Mouse (Mus musculus) T-cell, adult 2 months (primary cell): Measurements from ENCODE around the gene Cd33.

Source experiments
- DNase-seq: peaks from one replicate; pipeline ENCODE4 v3.0.0; 2022; ENCODE audit warnings: low spot score

The Cd33 gene

DNA sequence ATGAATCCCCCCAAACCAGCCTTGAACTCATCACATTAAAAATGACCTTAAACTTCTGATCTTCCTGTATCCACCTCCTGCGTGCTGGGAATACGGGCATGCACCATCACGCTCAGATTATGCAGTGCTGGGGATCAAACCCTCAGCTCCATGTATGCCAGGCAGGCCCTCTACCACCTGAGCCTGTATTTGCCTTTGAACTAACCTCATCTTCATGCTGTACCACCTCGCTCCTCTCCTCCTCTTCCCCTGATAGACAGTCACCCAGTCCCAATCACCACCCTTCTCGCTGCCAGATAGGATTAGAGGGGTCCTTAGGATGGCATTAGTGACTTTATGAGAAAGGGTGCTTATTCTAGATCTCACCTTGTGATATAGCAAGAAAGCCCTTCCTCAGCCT, 29.2 kb downstream of the Cd33 start:
- no peak for DNase-seq

DNA sequence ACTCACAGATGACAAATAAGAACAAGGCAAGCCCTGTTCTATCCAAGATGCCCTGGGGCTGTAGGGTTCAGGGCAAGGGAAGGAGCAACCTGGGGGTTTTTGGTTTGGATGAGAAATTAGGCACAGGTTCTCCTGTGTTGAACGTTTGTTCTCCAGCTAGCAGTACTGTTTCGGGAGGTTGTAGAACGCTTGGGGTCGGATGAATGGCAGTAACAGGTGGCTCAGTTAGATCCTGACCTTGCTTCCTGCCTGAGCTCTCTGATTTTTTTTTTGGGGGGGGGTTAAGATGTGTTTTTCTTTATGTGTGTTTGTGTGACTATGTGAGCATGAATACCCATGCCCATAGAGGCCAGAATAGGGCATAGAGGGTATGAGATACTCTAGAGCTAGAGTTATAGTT, 31.7 kb downstream of the Cd33 start:
- no peak for DNase-seq

DNA sequence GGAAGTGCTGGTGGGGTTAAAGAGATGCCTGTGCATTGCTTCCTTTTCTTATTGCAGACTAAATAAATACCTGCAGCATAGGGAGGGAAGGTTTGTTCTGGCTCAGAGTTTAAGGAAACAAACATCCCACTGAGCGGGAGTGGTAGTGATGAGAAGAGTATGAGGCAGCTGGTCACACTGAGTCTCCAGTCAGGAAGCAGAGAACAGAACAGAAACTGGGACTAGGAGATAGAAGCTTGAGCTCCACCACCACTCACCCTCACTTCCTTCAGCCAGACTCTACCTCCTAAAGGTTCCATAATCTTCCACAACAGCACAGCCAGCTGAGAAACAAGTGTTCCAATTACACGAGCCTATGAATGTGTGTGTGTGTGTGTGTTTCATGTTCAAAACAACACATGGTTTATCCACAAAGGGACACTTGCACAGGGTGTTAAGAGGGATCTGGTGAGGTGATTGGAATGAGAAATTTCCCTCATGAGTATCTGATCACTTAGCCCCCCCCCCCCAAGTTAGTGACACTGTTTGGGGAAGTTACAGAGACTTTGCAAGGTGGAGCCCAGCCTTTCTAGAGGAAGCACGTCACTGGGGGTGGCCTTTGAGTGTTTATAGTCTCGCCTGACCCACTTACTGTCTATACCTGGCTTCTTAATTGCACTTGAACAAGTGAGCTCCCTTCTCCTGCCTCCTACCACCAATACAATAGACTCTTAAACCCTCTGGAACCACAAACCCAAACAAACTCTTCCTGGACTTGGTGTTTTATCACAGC, 32.3 kb downstream of the Cd33 start:
- no peak for DNase-seq

DNA sequence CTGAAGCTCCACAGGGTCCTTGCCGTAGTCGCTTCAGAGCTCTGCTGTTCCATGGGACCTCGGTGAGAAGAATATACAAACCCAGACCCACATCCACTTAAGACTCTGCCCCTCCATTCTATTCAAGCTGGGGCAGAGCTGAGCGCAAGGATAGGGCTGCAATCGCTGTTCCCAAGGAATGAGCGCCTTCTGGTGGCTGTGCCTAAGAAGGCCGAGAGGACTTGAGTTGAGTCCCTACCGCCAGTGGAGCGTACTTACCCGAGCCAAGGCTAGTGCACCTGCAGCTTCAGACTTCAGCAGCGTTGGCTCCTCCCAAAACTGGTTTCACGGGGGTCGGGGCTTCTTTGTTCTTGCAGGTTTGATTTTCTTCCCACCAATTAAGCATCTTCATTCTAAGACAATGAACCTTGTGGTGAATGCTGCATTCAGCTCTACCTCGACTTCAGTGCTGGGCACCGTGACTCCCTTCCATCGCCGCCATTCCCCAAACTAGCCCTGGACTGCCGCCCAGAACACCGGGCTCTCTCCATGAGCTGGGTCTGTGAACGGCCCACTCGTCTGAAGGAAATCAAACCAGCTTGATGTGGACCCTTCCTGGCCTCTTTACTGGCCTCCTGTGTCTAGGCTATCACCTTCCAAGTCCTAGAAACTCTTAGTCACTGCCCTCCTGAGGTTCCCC, 48.7 kb downstream of the Cd33 start:
- no peak for DNase-seq

DNA sequence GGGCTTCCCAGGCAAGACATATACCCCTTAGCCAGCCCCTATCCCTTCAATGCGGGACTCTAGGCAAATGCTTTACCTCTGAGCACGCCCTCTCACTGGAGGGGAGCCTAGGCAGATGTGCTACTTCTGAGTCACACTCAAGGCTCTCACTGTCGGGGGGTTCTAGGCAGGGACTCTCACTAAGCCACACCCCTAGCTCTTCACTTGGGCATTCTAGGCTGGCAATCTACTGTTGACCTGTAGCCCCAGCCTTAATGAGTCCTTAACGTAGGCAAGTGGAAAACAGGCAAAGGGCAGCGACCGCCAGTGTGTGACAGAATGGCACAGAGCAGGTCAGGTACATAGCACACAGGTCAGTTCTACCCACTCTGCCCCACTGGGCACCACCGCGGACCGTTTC, 53.4 kb downstream of the Cd33 start:
- no peak for DNase-seq

DNA sequence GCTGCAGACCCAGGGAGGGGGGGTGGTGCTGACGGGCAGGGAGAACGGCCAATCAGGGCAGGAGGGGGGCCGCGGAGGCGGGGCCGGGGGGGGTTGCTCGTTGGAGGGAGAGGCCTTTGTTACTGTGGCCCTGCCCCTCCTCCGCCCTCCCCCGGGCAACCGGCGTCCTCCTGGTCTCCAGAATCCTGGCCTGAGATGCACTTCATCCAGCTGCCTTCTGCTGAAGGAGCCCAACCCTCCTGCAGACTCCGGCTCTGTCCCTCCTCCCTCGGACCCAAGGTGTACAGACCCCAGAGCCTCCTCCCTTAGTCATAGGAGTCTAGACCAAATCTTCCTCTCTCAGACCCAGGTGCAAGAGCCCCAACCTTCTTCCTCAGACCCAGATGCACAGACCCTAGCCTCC, 54.0 kb downstream of the Cd33 start:
- no peak for DNase-seq

DNA sequence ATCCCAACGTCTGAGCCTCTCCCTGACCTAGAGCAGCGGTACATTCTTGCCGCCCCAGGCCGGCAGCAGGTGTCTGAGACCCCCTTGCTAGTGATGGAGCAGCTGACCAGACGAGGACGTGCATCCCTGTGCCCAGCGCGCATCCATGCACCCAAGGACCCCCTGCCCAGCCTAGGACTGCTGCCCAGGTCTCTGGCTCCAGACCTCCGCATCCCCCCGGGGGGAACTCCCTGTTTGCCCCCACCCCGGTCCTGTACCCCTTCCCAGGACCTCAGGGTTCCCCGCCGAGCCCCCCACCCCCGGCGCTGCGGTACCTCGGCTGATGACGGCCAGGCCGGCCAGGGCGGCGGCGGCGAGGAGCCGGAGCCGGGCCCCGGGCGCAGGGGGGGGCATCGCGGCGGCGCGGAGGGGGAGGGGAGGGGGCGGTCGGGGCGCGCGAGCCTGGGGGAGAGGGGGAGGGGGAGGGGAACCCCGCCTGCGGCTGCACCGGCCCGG, 54.5 kb downstream of the Cd33 start, which contains the start of gene Iglon5:
TSS of gene Iglon5 (minus strand) at position 445 of the 495 bp plus-strand sequence.
- DNase-seq: no peak

DNA sequence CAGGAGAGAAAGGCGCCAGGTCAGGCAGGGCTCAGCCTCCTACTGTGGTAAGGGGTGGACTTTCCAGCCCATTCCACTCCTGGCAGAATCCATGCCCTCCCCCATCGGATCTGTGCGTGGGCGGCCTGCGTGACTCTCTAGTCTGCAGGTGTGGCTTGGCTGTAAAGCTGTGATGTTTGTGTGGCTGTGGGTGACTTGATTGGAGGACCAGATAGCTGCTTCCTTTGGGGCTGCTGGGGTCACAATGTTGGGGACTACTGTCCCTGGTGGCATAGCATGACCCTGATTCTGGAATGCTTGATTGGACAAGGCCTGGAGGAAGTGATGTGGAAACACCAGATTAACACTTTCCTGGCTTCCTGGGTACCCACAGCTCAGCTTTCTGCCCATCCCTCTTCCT, 55.6 kb downstream of the Cd33 start:
- DNase-seq: no peak

DNA sequence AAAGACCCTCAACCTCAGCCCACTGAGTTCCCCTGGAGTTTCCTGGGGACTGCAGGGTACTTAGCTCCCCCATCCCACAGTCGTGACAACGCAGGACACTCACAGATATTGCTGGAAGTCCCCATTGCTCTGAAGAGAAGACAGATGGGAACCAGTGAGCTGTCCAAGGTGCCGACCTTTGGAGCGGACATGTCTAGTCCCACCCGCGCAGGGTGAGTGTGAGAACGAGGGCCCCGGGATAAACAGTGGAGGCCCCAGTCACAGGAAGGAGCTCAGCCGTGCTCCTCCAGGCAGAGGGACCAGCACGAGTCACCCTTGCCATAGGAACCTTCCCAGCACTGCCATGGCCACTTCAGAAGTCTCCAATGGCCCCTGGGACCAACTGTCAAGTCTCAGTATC, 61.0 kb downstream of the Cd33 start:
- no peak for DNase-seq

DNA sequence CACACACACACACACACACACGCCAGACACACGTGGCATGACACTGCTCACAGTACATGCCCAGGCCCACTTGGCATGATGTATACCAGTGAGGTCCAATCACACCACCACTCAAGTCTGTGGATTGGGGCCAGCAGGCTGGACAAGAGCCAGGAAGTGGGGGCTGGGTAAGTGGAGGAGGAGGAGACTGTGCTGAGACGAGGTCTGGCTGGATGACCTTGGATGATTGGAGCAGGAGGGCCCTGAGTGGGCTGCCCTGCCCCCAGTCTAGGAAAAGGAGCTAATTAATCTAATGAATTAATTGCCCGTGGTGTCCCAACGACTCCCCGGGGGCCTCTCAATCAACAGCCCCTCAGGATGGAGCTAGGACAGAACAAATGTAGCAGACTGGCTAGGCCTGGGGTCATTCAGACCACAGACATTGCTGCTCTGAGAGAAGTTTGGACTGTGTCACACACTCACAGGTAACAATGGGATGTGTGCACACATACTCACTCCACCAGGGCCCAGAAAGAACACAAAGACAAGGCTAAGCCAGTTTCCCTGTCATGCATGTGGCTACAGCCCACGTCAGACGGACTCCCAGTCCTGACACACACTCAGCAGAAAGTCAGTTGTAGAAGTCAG, 62.0 kb downstream of the Cd33 start:
- DNase-seq: no peak

DNA sequence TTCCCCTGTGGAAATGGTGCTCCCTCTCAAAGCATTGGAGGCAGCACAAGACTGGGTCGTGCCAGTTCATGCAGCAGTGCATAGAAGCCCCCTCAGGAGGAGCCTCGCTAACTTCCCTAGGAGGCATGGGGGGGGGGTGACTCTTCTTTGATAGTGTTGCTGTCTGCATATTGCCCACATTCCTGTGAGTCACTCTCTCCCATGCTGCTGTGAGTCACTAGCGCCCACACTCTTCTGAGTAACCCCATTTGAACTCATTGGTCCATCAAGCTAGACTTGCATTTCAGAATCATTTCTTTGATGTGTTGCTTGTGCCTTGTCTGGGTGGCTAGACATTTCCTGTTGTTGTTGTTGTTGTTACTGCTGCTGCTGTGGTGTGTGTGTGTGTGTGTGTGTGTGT, 63.0 kb downstream of the Cd33 start:
- no peak for DNase-seq

DNA sequence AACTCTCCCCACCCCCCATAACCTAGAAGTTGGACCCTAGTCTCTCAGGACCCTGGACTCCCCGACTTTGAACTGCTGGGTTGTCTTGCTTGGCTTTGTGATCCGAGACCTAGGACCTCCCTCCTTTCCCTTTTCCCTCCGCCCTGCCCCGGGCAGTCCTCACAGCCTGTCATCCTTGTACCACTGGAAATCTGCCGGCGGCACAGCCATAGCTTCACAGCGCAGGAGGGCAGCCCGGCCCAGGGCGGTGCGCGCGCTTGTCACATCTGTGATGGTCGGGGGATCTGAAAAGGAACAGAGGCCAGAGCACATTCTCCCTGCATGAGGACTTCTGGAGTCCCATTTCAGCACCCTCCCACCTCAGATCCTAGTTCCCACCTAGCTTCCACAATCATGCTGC, 67.9 kb downstream of the Cd33 start:
- no peak for DNase-seq

DNA sequence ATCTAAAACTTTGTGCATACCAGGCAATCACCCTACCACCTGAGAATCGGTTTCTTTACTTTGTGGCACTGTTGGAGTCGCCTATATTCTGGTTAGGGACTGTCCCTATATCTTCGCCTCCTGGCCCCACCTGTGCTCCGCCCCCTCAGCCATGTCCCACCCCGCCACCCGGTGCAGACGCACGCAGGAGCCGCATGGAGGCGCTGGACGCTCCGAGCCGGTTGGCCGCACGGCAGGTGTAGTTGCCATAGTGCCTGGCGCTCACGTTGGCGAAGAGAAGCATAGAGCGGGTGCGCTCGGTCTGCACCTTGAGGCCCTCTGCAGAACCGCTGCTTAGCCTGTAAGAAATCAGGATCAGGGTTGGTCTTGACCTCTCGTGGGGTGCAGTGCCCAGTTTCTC, 68.5 kb downstream of the Cd33 start:
- peak; percentile 57 for DNase-seq
